Mouse (Mus musculus): Measurements from ENCODE around the gene Sarm1.

Gene Sarm1

GRCm38 (mm10) chr11:78497071-78497541 is 448 bp downstream of the Sarm1 start:
- CTCF ChIA-PET: interaction anchor here in 3 of 4 experiments (0.7 to 3.2 kb wide), 15 partner anchors 9 to 238 kb away, joined by 3 to 13 read pairs (median 5); partner anchors contain the start of gene Slc13a2 (in 1 of the 3)
- POLR2A ChIA-PET: interaction anchor here (0.6 to 4.4 kb wide), 41 partner anchors 9 to 1150 kb away, joined by 3 to 46 read pairs (median 5); partner anchors contain the start of genes Ift20 (in 3 of the 4), Poldip2 (in 3 of the 4), Tmem199 (in 3 of the 4) and Tnfaip1 (in 3 of the 4)

- CTCF ChIA-PET: no interaction called here
- POLR2A ChIA-PET: interaction anchor here in 3 of 4 experiments (0.6 to 2.9 kb wide), 8 partner anchors 8 to 317 kb away, joined by 3 to 46 read pairs (median 3); partner anchors contain the start of genes Poldip2 (in 2 of the 3) and Tmem199 (in 2 of the 3)
Measured at GRCm38 (mm10) chr11:78495904-78496303, 1.6 kb downstream of the Sarm1 start.

- ChIA-PET POLR2A (interaction anchor here in 2 of 4 experiments (1.1 to 2.2 kb wide), 4 partner anchors 10 to 25 kb away, joined by 3 to 8 read pairs (median 3); partner anchors contain the start of genes Poldip2 (in 1 of the 2), Slc46a1 (in 1 of the 2) and Tmem199 (in 1 of the 2)), CTCF (interaction anchor here in 3 of 4 experiments (0.6 to 2.3 kb wide), 8 partner anchors 10 to 138 kb away, joined by 3 to 9 read pairs (median 3); no protein-coding TSS in a partner anchor)
Measured at GRCm38 (mm10) chr11:78490781-78491241, 6.7 kb downstream of the Sarm1 start.

GRCm38 (mm10) chr11:78488168-78488567 is 9.4 kb downstream of the Sarm1 start:
- POLR2A ChIA-PET: interaction anchor here in 2 of 4 experiments (0.6 to 2.6 kb wide), 7 partner anchors 9 to 144 kb away, joined by 3 to 12 read pairs (median 5); partner anchors contain the start of genes Poldip2 (in 2 of the 2), Tmem199 (in 2 of the 2) and Sarm1 (in 1 of the 2)
- CTCF ChIA-PET: interaction anchor here in 3 of 4 experiments (0.5 to 2.4 kb wide), 14 partner anchors 10 to 468 kb away, joined by 3 to 10 read pairs (median 4); partner anchors contain the start of gene Sarm1 (in 2 of the 3)

- CTCF ChIA-PET: interaction anchor here in 3 of 4 experiments (0.8 to 2.7 kb wide), 11 partner anchors 18 to 535 kb away, joined by 3 to 23 read pairs (median 4); partner anchors contain the start of gene Slc46a1 (in 1 of the 3)
- POLR2A ChIA-PET: interaction anchor here (0.6 to 2.4 kb wide), 28 partner anchors 9 to 990 kb away, joined by 3 to 13 read pairs (median 3); partner anchors contain the start of genes Sarm1 (in 2 of the 4), Vtn (in 2 of the 4), Git1 (in 1 of the 4) and Ift20 (in 1 of the 4)
Measured at GRCm38 (mm10) chr11:78483639-78484038, 13.9 kb downstream of the Sarm1 start.

- CTCF ChIA-PET: interaction anchor here in 2 of 4 experiments (0.9 to 3.0 kb wide), 2 partner anchors 22 to 76 kb away, joined by 3 to 15 read pairs; no protein-coding TSS in a partner anchor
- POLR2A ChIA-PET: interaction anchor here in 1 of 4 experiments (0.9 to 2.9 kb wide), 7 partner anchors 9 to 417 kb away, joined by 3 to 18 read pairs (median 5); partner anchors contain the start of genes Rpl23a and Slc46a1
Measured at GRCm38 (mm10) chr11:78475289-78475688, 22.3 kb downstream of the Sarm1 start.

- CTCF ChIA-PET: interaction anchor here in 3 of 4 experiments (0.6 to 2.3 kb wide), 6 partner anchors 16 to 446 kb away, joined by 3 to 9 read pairs (median 4); no protein-coding TSS in a partner anchor
- POLR2A ChIA-PET: interaction anchor here in 3 of 4 experiments (0.6 to 1.4 kb wide), 8 partner anchors 11 to 1422 kb away, joined by 3 to 8 read pairs (median 4); no protein-coding TSS in a partner anchor
Measured at GRCm38 (mm10) chr11:78471326-78472103, 26.0 kb downstream of the Sarm1 start.

- ChIA-PET POLR2A (interaction anchor here in 2 of 4 experiments (1.0 to 3.2 kb wide), 10 partner anchors 9 to 47 kb away, joined by 3 to 37 read pairs (median 3); partner anchors contain the start of genes Poldip2 (in 1 of the 2) and Tmem199 (in 1 of the 2)), CTCF (interaction anchor here in 3 of 4 experiments (0.7 to 2.6 kb wide), 6 partner anchors 12 to 110 kb away, joined by 3 to 11 read pairs (median 3); no protein-coding TSS in a partner anchor)
Measured at GRCm38 (mm10) chr11:78467932-78468331, 29.6 kb downstream of the Sarm1 start.

GRCm38 (mm10) chr11:78467515-78467914 is 30.0 kb downstream of the Sarm1 start:
- POLR2A ChIA-PET: interaction anchor here in 2 of 4 experiments (1.0 to 3.2 kb wide), 10 partner anchors 9 to 68 kb away, joined by 3 to 37 read pairs (median 4); partner anchors contain the start of genes Ift20 (in 1 of the 2), Poldip2 (in 1 of the 2), Sarm1 (in 1 of the 2) and Slc13a2 (in 1 of the 2)
- CTCF ChIA-PET: interaction anchor here (0.6 to 5.8 kb wide), 9 partner anchors 12 to 109 kb away, joined by 3 to 41 read pairs (median 3); no protein-coding TSS in a partner anchor

GRCm38 (mm10) chr11:78466242-78466912 is 31.2 kb downstream of the Sarm1 start:
- ChIA-PET CTCF (interaction anchor here (0.6 to 5.8 kb wide), 22 partner anchors 9 to 111 kb away, joined by 3 to 41 read pairs (median 4); no protein-coding TSS in a partner anchor), POLR2A (interaction anchor here in 3 of 4 experiments (0.5 to 3.3 kb wide), 40 partner anchors 8 to 999 kb away, joined by 3 to 37 read pairs (median 4); partner anchors contain the start of genes Poldip2 (in 2 of the 3), Sarm1 (in 2 of the 3), Tmem199 (in 2 of the 3) and Ift20 (in 1 of the 3))

- CTCF ChIA-PET: interaction anchor here (0.6 to 5.8 kb wide), 21 partner anchors 8 to 111 kb away, joined by 3 to 41 read pairs (median 4); no protein-coding TSS in a partner anchor
- POLR2A ChIA-PET: interaction anchor here in 3 of 4 experiments (0.5 to 3.3 kb wide), 47 partner anchors 8 to 998 kb away, joined by 3 to 37 read pairs (median 4); partner anchors contain the start of genes Poldip2 (in 2 of the 3), Sarm1 (in 2 of the 3), Tmem199 (in 2 of the 3) and Ift20 (in 1 of the 3)
Measured at GRCm38 (mm10) chr11:78465568-78466180, 31.9 kb downstream of the Sarm1 start, which contains the start of gene Slc46a1. Gene Slc46a1 (plus strand): TSS chr11:78465697.

GRCm38 (mm10) chr11:78465116-78465515 is 32.4 kb downstream of the Sarm1 start:
- ChIA-PET CTCF (interaction anchor here (0.8 to 5.8 kb wide), 18 partner anchors 7 to 107 kb away, joined by 3 to 41 read pairs (median 4); no protein-coding TSS in a partner anchor), POLR2A (interaction anchor here in 3 of 4 experiments (0.6 to 3.3 kb wide), 35 partner anchors 8 to 282 kb away, joined by 3 to 37 read pairs (median 4); partner anchors contain the start of genes Poldip2 (in 2 of the 3), Sarm1 (in 2 of the 3), Tmem199 (in 2 of the 3) and Ift20 (in 1 of the 3))

GRCm38 (mm10) chr11:78463286-78464036 is 34.1 kb downstream of the Sarm1 start:
- ChIA-PET POLR2A (interaction anchor here (0.5 to 3.3 kb wide), 13 partner anchors 8 to 1197 kb away, joined by 3 to 18 read pairs (median 4); partner anchors contain the start of genes Ift20 (in 1 of the 4), Pigs (in 1 of the 4), Poldip2 (in 1 of the 4) and Tmem199 (in 1 of the 4)), CTCF (interaction anchor here in 3 of 4 experiments (0.6 to 5.8 kb wide), 9 partner anchors 8 to 111 kb away, joined by 3 to 41 read pairs (median 5); no protein-coding TSS in a partner anchor)

- POLR2A ChIA-PET: interaction anchor here in 3 of 4 experiments (0.5 to 1.6 kb wide), 6 partner anchors 12 to 1320 kb away, joined by 3 to 4 read pairs (median 3); partner anchors contain the start of gene Pigs (in 1 of the 3)
- CTCF ChIA-PET: interaction anchor here (0.6 to 5.8 kb wide), 7 partner anchors 9 to 104 kb away, joined by 3 to 41 read pairs (median 3); partner anchors contain the start of genes Poldip2 (in 1 of the 4) and Tmem199 (in 1 of the 4)
Measured at GRCm38 (mm10) chr11:78462669-78463068, 34.9 kb downstream of the Sarm1 start.

- CTCF ChIA-PET: interaction anchor here in 3 of 4 experiments (0.7 to 5.8 kb wide), 5 partner anchors 8 to 103 kb away, joined by 3 to 41 read pairs (median 3); no protein-coding TSS in a partner anchor
- POLR2A ChIA-PET: interaction anchor here in 2 of 4 experiments (0.5 to 1.6 kb wide), 5 partner anchors 13 to 134 kb away, joined by 3 to 4 read pairs (median 4); partner anchors contain the start of gene Pigs (in 1 of the 2)
Measured at GRCm38 (mm10) chr11:78461894-78462293, 35.7 kb downstream of the Sarm1 start.
